Mouse (Mus musculus) lung, postnatal 0 days (tissue): ENCODE measurements around the gene Srsf3.

Source experiments
- CTCF ChIP-seq: IDR thresholded peaks from 2 replicates; pipeline ENCODE4 v1.5.1; 2016; ENCODE audit warnings: antibody characterized with exemption, mild to moderate bottlenecking
- EP300 ChIP-seq: IDR thresholded peaks from 2 replicates; pipeline ENCODE4 v1.6.1; 2016; ENCODE audit warnings: antibody characterized with exemption, mild to moderate bottlenecking, control low read depth

DNA sequence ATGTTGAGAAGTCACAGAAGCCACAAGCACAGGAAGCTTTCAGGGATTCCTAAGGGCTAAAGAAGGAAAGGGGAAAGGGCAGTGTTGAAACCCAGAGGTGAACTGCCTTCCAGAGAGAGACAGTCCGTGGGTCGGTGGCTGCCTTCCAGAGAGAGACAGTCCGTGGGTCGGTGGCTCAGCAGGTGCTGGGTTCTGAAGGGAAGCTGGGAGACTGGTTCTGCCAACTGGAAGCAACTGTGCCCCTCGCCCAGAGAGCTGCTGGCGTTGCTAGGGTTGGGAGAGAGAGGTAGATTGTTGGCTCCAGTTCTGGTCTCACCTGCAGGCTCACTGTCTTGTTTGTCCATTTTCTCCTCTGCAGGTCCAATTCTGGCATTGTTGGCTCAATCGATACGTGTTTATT, 26.1 kb downstream of the Srsf3 start:
- TF ChIP-seq EP300, result no peak
- TF ChIP-seq CTCF, result no peak
